Mouse (Mus musculus): ENCODE results near the gene Olfr867. TPM values are rescaled to one million over a fixed set of nuclear protein-coding genes. Genes with fewer than 3 reads are reported as not detected.

Gene Olfr867
- not detected in 2 replicates for total RNA-seq (2017)

GRCm38 (mm10) chr9:20057462-20057861, at the start of gene Olfr867:
Gene Olfr867 (minus strand): TSS chr9:20057562.
- no peak for ATAC-seq (ENCODE audit: extremely low read depth, insufficient number of reproducible peaks, low FRiP score, poor library complexity, severe bottlenecking)

- ATAC-seq (ENCODE audit: extremely low read depth, insufficient number of reproducible peaks, low FRiP score, poor library complexity, severe bottlenecking) = no peak
These were observed 41.0 kb upstream of the Olfr867 start, which contains the start of gene Olfr868 for GRCm38 (mm10) chr9:20098326-20098725. Gene Olfr868 (plus strand): TSS chr9:20098626.

GRCm38 (mm10) chr9:20073523-20074177, 16.3 kb upstream of the Olfr867 start:
- ATAC-seq (ENCODE audit: extremely low read depth, insufficient number of reproducible peaks, low FRiP score, poor library complexity, severe bottlenecking) = no peak

GRCm38 (mm10) chr9:20071291-20071690, 13.9 kb upstream of the Olfr867 start:
- ATAC-seq (ENCODE audit: extremely low read depth, insufficient number of reproducible peaks, low FRiP score, poor library complexity, severe bottlenecking) = no peak

GRCm38 (mm10) chr9:20070236-20070635, 12.9 kb upstream of the Olfr867 start:
- ATAC-seq (ENCODE audit: extremely low read depth, insufficient number of reproducible peaks, low FRiP score, poor library complexity, severe bottlenecking) = no peak

GRCm38 (mm10) chr9:20047964-20048363, 9.4 kb downstream of the Olfr867 start:
- no peak for ATAC-seq (ENCODE audit: extremely low read depth, insufficient number of reproducible peaks, low FRiP score, poor library complexity, severe bottlenecking)

- no peak for ATAC-seq (ENCODE audit: extremely low read depth, insufficient number of reproducible peaks, low FRiP score, poor library complexity, severe bottlenecking)
These were observed 29.4 kb downstream of the Olfr867 start, which contains the start of gene Olfr866 for GRCm38 (mm10) chr9:20027935-20028334. Gene Olfr866 (minus strand): TSS chr9:20028035.

Other genes with a start within 250 kb of the Olfr867 start
- not detected in 2 replicates for gene Olfr860, start 207.8 kb downstream of the Olfr867 start, total RNA-seq (2017)
- not detected in 2 replicates for gene Olfr862, start 169.6 kb downstream of the Olfr867 start, total RNA-seq (2017)
- 0.47 and 0.49 TPM in 2 replicates for gene Olfr77, start 140.7 kb downstream of the Olfr867 start, total RNA-seq (2017)
- gene Olfr866, start 29.5 kb downstream of the Olfr867 start, total RNA-seq (2017) = not detected in 2 replicates
- not detected in 2 replicates for gene Olfr868, start 41.1 kb upstream of the Olfr867 start, total RNA-seq (2017)
- gene Olfr869, start 71.4 kb upstream of the Olfr867 start, total RNA-seq (2017) = not detected in 2 replicates
- not detected in 2 replicates for gene Olfr870, start 116.5 kb upstream of the Olfr867 start, total RNA-seq (2017)
- gene Olfr871, start 154.6 kb upstream of the Olfr867 start, total RNA-seq (2017) = not detected in 2 replicates
- not detected in 2 replicates for gene Olfr872, start 179.6 kb upstream of the Olfr867 start, total RNA-seq (2017)
- not detected in 2 replicates for gene Olfr39, start 224.8 kb upstream of the Olfr867 start, total RNA-seq (2017)
- gene Olfr873, start 241.0 kb upstream of the Olfr867 start, total RNA-seq (2017) = not detected in 2 replicates

Data from neutrophil, adult 5-6 weeks (primary cell).